Mouse (Mus musculus): ENCODE data around the gene Tcstv3.
"Not testable (repeated sequence)": the region's sequence is repeated elsewhere in the genome, so short reads cannot be mapped to it uniquely, and the experiment has no call there.

Gene Tcstv3

DNA sequence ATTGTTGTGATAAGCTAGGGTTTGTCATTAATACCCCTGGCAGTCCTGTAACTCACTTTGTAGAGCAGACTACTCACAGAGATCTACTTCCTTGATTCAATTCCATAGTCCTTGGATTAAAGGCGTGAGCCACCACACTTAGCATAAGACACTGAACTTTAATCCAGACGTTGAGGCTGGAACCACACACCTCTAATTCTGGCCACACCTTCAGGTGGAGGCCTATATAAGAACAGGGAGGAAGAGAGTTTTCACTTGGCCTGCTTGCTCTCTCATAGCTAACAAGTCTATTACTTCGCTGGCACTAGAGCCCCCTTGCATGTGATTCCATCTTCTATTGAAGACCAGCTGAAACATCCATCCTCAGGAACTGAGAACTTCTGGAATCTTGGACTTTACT, at the start of gene Tcstv3:
Gene Tcstv3 (plus strand): TSS at position 301 of the 400 bp plus-strand sequence.
- DNase-seq (ENCODE audit: low spot score in 2 of 2), result not testable (repeated sequence)

DNA sequence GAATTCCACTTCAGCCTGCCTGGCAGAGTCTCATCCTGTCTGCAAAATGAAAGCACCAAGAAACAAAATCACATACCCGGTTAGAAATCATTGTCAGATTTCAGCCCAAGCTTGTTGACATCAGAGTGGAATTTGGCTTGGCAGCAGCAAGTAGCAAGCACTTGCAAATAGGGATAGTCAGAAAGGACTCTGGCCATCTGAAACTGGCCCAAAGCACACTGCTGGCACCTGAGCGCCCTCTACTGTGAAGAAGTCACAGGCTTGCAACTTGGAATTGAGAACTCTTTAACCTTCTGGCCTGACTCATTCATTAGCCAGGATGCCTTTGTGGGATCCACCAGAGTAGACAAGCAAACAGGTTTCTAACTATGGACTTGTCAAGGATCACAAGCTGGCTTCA, 38.8 kb upstream of the Tcstv3 start:
- DNase-seq (ENCODE audit: low spot score in 2 of 2), result not testable (repeated sequence)

DNA sequence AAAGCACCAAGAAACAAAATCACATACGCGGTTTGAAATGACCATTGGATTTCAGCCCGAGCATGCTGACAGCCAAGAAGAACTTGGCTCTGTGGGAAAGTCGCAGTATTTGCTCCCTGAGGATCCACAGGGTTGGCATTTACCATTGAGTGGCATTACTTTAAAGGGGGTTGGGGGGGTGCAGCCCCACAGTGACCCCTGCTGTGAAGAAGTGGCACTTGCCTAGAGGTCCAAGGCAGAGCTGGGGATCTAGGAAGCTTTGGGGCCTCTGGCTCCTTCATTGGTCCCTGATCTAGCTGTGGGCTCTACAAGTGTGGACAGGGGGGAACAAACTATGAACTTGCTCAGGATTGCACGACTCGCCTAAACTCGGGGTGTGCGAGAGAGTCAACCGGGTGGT, 37.9 kb upstream of the Tcstv3 start:
- no peak for DNase-seq (ENCODE audit: low spot score in 2 of 2)

DNA sequence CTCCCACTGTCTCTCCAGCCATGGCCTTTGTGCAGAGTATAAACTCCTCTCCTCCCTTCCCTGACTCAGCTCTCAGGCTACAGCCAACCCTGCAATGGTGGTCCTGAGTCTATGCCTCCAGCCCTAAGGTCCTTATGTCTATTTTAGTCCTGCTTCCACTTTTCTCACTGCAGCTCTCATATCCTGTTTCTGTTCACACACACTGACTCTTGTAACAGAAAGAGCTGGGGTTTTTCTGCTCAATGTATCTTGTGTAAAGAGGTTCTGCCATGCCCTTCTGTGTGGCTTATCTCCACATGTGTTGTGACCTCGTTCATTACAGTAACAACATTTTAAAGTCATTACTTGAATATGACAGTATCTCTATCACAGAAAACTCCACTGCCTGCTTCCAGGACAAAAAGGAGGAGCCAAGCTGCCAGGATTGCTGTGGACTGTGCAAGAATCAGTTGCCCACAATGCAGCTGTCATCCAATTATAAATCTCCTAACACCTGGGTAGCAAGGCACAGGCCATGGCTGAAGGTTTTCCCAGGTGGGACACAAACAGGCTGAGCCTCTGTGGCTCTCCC, 17.3 kb upstream of the Tcstv3 start:
- DNase-seq (ENCODE audit: low spot score in 2 of 2), result no peak

DNA sequence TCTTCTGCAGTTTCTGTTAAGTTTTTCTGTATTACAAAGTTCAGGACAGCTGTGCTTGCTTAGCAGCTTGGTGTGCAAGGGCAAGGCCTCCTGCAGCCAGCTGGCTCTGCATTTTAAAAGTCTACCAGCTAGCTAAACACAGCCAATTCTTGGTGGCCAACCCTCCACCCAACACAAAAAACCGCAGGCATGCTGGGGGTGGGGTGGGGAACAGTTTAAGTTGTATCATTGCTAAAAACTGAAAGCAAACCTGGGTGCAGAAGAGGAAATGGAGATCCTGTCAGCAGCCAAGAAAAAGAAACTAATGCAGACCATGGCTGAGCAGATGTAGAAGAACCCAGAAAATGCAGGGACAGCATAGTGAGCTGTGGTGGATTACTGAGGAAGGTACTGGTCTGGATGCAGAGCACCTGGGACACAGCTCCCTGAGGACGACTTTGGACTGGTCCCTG, 16.7 kb upstream of the Tcstv3 start, which contains the start of gene BC147527:
Gene BC147527 (plus strand): TSS at position 402 of the 452 bp plus-strand sequence.
- DNase-seq (ENCODE audit: low spot score in 2 of 2), result no peak

DNA sequence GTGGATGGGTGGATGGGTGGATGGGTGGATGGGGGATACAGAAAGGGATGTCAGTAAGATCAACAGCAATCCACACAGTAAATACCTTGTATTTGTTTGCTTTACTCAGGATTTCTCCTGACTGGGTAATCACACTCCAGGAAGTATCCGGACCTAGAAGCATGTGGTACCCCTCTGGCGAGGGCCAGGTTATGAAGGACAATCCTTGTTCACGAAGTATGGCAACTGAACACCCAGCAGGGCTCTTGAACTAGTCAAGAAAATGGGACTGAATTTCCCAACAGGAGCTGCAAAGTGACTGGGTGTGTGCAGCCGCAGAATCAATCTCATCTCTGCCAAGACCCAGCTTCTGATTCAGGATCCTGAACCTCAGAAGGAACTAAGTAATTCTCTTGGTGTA, 15.8 kb upstream of the Tcstv3 start:
- no peak for DNase-seq (ENCODE audit: low spot score in 2 of 2)

DNA sequence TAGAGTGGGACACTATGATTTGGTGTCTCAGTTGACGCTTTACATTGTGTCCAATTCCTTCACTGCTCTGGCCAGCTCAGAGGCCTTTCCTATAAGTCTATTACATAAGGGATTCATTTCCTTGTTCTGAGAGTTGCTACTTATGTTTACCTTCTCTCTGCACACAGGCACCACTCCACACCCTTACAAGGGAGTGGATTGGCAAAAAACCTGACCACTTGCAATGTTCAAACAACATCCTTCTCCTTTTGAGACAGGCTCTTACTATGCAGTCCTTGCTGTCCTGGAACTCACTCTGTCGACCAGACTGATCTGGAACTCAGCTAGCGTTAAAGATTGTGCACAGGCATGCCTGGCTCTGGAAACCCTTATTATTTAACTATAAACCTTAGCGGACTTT, 5.9 kb upstream of the Tcstv3 start:
- DNase-seq (ENCODE audit: low spot score in 2 of 2), result no peak

DNA sequence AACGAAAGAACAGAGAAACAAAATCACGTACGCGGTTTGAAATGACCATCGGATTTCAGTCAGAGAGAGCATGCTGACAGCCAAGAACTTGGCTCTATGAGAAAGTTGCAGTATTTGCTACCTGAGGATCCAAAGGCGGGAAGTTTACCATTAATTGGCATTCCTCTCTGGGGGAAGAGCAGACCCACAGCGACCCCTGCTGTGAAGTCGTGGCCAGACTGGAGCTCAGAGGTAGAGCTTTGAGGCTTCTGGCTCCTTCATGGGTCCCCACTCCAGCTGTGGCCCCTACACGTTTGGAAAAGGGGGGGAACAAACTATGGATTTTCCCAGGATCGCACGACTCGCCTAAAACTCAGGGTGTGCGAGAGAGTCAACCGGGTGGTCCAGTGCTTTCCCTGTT, 3.1 kb upstream of the Tcstv3 start:
- no peak for DNase-seq (ENCODE audit: low spot score in 2 of 2)

DNA sequence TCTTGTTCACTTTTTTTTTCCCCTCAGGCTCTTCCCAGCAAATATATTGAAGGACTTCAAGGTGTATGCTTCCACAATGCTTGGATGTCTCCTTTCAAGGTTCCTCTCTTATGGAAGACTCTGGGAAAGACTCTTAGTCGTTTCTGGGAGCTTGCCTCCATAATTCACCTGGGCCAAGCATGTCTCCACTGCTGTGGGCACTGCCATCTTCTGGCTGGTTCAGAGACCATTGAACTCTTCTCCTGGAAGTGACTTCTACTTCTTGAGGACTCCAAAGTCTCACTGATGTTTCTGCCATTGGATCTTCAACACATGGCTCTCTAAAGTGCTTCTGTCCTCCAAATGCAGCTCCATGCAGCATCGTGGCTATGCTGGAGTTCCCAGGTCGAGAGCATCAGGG, 3.5 kb downstream of the Tcstv3 start:
- no peak for DNase-seq (ENCODE audit: low spot score in 2 of 2)

DNA sequence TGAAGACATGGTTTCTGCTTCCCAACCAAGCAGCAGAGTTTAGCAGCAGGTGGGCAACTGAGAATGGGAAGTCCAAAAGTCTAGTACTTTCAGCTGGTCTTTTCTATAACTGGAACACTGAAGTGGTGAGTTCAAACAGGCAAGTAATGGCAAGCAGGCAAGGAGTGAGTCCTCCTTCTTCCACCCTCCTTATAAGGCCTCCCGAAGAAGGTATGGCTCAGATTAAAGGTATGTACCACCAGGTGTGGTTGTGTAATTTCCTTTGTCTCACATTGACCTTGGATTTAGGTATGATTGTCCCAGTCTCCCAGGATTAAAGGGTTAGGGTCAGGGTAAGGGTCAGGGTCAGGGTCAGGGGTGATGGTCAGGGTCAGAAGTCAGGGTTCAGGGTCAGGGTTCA, 4.0 kb downstream of the Tcstv3 start:
- no peak for DNase-seq (ENCODE audit: low spot score in 2 of 2)

All from left cerebral cortex, adult 9 months (tissue).